Mouse (Mus musculus) CH12.LX (cell line): ENCODE measurements around the gene Fbxo47. TPM values are rescaled to one million over a fixed set of nuclear protein-coding genes. Genes with fewer than 3 reads are reported as not detected.

ENCODE experiments used
- DNase-seq: peaks from one replicate; pipeline ENCODE4 v3.0.0-alpha.2; 2013; ENCODE audit errors: extremely low read depth
- H3K27ac ChIP-seq: 2 replicates; pipeline ENCODE4 v1.5.1; 2012; ENCODE audit warnings: low read depth, mild to moderate bottlenecking, control low read depth, moderate library complexity; ENCODE audit not compliant: insufficient read depth
- H3K27me3 ChIP-seq: replicated peaks from 2 replicates; pipeline ENCODE3; 2012; ENCODE audit warnings: inconsistent platforms
- H3K36me3 ChIP-seq, 2 experiments: replicated peaks in 1 of 2; 2 replicates each; pipeline versions ENCODE3 to v1.6.1; 2012; ENCODE audit warnings: inconsistent platforms in 1 of 2, low read length in 1 of 2, mild to moderate bottlenecking in 1 of 2, mixed read lengths in 1 of 2, moderate library complexity in 1 of 2; ENCODE audit not compliant: control insufficient read depth in 1 of 2, insufficient read depth in 1 of 2
- H3K4me1 ChIP-seq, 2 experiments: 2 replicates each; pipeline ENCODE4 v1.6.1; 2012; ENCODE audit warnings: inconsistent platforms in 1 of 2, moderate library complexity in 1 of 2; ENCODE audit not compliant: insufficient read depth in 2 of 2, control insufficient read depth in 1 of 2
- H3K4me2 ChIP-seq: 2 replicates; pipeline ENCODE4 v1.6.1; 2012; ENCODE audit warnings: low read depth, mild to moderate bottlenecking, control low read depth; ENCODE audit not compliant: poor library complexity, insufficient read depth, severe bottlenecking
- H3K4me3 ChIP-seq, 3 experiments: fragments of 150-350 bp in 1 of 3; sonication (generic) in 1 of 3; replicated peaks in 1 of 3; 2 replicates each; pipeline versions ENCODE3 to v1.5.1; 2011 to 2012; ENCODE audit warnings: low read depth in 2 of 3, low read length in 2 of 3, mild to moderate bottlenecking in 2 of 3, moderate library complexity in 2 of 3, control low read depth in 1 of 3, improper control_type of control experiment in 1 of 3, inconsistent platforms in 1 of 3, mixed read lengths in 1 of 3; ENCODE audit not compliant: poor library complexity in 1 of 3
- H3K79me2 ChIP-seq: replicated peaks from 2 replicates; pipeline ENCODE4 v1.6.1; 2012; ENCODE audit warnings: mild to moderate bottlenecking, moderate library complexity; ENCODE audit not compliant: control insufficient read depth, poor library complexity, insufficient read depth, severe bottlenecking; ENCODE audit errors: extremely low read depth
- H3K9ac ChIP-seq: 2 replicates; pipeline ENCODE4 v1.6.1; 2012; ENCODE audit warnings: low read depth, mild to moderate bottlenecking, control low read depth, moderate library complexity; ENCODE audit not compliant: insufficient read depth
- H3K9me3 ChIP-seq: replicated peaks from 2 replicates; pipeline ENCODE3; 2012; ENCODE audit warnings: low read length, inconsistent platforms, mixed read lengths
- BHLHE40 ChIP-seq: IDR thresholded peaks from 2 replicates; pipeline ENCODE4 v1.6.1; 2011; ENCODE audit warnings: mild to moderate bottlenecking, low read depth, low read length, improper control_type of control experiment
- CHD1 ChIP-seq: IDR thresholded peaks from 2 replicates; pipeline ENCODE4 v1.6.1; 2012; ENCODE audit warnings: low read depth, low read length, improper control_type of control experiment, inconsistent platforms
- CTCF ChIP-seq, 2 experiments: IDR thresholded peaks in 1 of 2; conservative IDR thresholded peaks in 1 of 2; 2 replicates each; pipeline ENCODE4 v1.5.1; 2011 to 2012; ENCODE audit warnings: low read depth in 2 of 2, low read length in 2 of 2, improper control_type of control experiment in 1 of 2, inconsistent platforms in 1 of 2, mild to moderate bottlenecking in 1 of 2, moderate library complexity in 1 of 2
- HCFC1 ChIP-seq: IDR thresholded peaks from 2 replicates; pipeline ENCODE4 v1.6.1; 2012; ENCODE audit warnings: low read depth, mild to moderate bottlenecking, inconsistent platforms, low read length, improper control_type of control experiment
- KAT2A ChIP-seq: IDR thresholded peaks from 2 replicates; pipeline ENCODE4 v1.6.1; 2012; ENCODE audit warnings: low read length, improper control_type of control experiment, inconsistent platforms; ENCODE audit not compliant: insufficient replicate concordance
- MAX ChIP-seq: IDR thresholded peaks from 2 replicates; pipeline ENCODE4 v1.6.1; 2011; ENCODE audit warnings: low read length, improper control_type of control experiment
- MYC ChIP-seq: IDR thresholded peaks from 2 replicates; pipeline ENCODE4 v1.6.1; 2011; ENCODE audit warnings: low read depth, mild to moderate bottlenecking, improper control_type of control experiment, low read length
- NELFE ChIP-seq: IDR thresholded peaks from 2 replicates; pipeline ENCODE4 v1.6.1; 2011; ENCODE audit warnings: low read depth, low read length, improper control_type of control experiment
- NRF1 ChIP-seq: IDR thresholded peaks from 2 replicates; pipeline ENCODE4 v1.6.1; 2014; ENCODE audit warnings: low read depth, mild to moderate bottlenecking, inconsistent platforms, low read length, improper control_type of control experiment, moderate library complexity
- PAX5 ChIP-seq: IDR thresholded peaks from 2 replicates; pipeline ENCODE4 v1.6.1; 2012; ENCODE audit warnings: low read length, inconsistent platforms, mixed read lengths
- RAD21 ChIP-seq: IDR thresholded peaks from 2 replicates; pipeline ENCODE4 v1.6.1; 2011; ENCODE audit warnings: low read depth, mild to moderate bottlenecking, low read length, improper control_type of control experiment, moderate library complexity
- SIN3A ChIP-seq: IDR thresholded peaks from 2 replicates; pipeline ENCODE4 v1.6.1; 2012; ENCODE audit warnings: low read length, improper control_type of control experiment, inconsistent platforms
- SMC3 ChIP-seq: IDR thresholded peaks from 2 replicates; pipeline ENCODE4 v1.6.1; 2011; ENCODE audit warnings: low read depth, low read length, improper control_type of control experiment
- UBTF ChIP-seq: IDR thresholded peaks from 2 replicates; pipeline ENCODE4 v1.6.1; 2012; ENCODE audit warnings: low read depth, mild to moderate bottlenecking, inconsistent platforms, low read length, improper control_type of control experiment, moderate library complexity
- ZC3H11A ChIP-seq: IDR thresholded peaks from 2 replicates; pipeline ENCODE4 v1.6.1; 2012; ENCODE audit warnings: low read depth, mild to moderate bottlenecking, inconsistent platforms, low read length, improper control_type of control experiment
- ZKSCAN1 ChIP-seq: IDR thresholded peaks from 2 replicates; pipeline ENCODE4 v1.6.1; 2012; ENCODE audit warnings: low read depth, inconsistent platforms, low read length, improper control_type of control experiment, borderline replicate concordance
- ZMIZ1 ChIP-seq: IDR thresholded peaks from 2 replicates; pipeline ENCODE4 v1.6.1; 2012; ENCODE audit warnings: low read depth, mild to moderate bottlenecking, inconsistent platforms, low read length, improper control_type of control experiment
- ZNF384 ChIP-seq: IDR thresholded peaks from 2 replicates; pipeline ENCODE4 v1.6.1; 2012; ENCODE audit warnings: low read depth, low read length, improper control_type of control experiment, inconsistent platforms
- dilution Hi-C: fragments of 300-500 bp; cut with MboI; formaldehyde crosslinking; loops from 2 replicates; pipeline ENCODE4 v1.14.3; 2020; ENCODE audit warnings: low sequenced_read_pairs; ENCODE audit not compliant: extremely low pct_unique_long_range_greater_than_20kb, extremely low pct_ligation_motif_present
- in situ Hi-C: fragments of 300-500 bp; cut with MboI; formaldehyde crosslinking; loops from 3 replicates; pipeline ENCODE4 v1.14.3; 2019; ENCODE audit warnings: low sequenced_read_pairs, low pct_ligation_motif_present, low pct_unique_long_range_greater_than_20kb, mixed read lengths
- polyA plus RNA-seq: library from polyadenylated mRNA; unstranded; fragments of >175 nt; gene quantifications from 2 replicates; pipeline ENCODE4 v1.2.1, GENCODE M21; 2012; ENCODE audit warnings: low read depth; ENCODE audit not compliant: insufficient read length
- total RNA-seq, 2 experiments: library from RNA; depleted of rRNA; stranded (reverse); fragments of 300-350 nt in 1 of 2; fragments of >200 nt in 1 of 2; gene quantifications; 2 replicates each; pipeline ENCODE4 v1.2.3; 2012 to 2014

Fbxo47 gene
- total and polyA plus RNA-seq, 3 experiments: 1.1 to 3.0 (median 2.0) TPM

DNA sequence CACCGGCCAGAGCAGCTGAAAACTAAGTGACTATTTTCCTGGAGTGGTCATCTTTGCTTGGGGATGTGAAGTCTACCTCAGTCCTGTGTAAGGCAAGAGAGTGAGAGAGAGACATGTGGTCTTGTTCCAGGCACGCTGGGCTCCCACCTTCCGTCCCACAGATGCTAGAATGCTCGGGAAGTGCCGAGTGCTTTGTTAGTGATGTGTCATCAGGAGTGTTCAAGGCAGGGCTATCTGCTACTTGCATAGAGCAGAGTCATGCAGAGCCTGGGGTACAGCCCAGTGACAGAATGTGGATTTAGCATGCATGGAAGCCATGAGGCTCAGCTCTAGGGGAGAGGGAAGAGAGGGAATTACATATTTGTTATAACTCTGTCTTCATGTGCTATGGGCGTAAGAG is 56.3 kb downstream of the Fbxo47 start:
- no peak for DNase-seq
- no peaks in the 10 kb centered on the region for H3K79me2 ChIP-seq
- H3K4me2 ChIP-seq: no peak overlapping the region
- H3K27me3 ChIP-seq: no peaks in the 10 kb centered on the region
- in situ Hi-C loops: no loop called here
- TF ChIP-seq SMC3 (no peak), MAX (no peak), BHLHE40 (no peak)
- TF ChIP-seq, all 38 proteins: peak for 0
- H3K9ac ChIP-seq: no peak overlapping the region
- no peaks in the 10 kb centered on the region for H3K9me3 ChIP-seq
- dilution Hi-C loops: no loop called here
- peaks cover 12 to 68% of the 10 kb centered on the region in 2 experiments for H3K36me3 ChIP-seq
- peaks cover 15 to 37% of the 10 kb centered on the region in 2 experiments for H3K4me1 ChIP-seq
- H3K27ac ChIP-seq: no peak overlapping the region
- H3K4me3 ChIP-seq: no peak overlapping the region

DNA sequence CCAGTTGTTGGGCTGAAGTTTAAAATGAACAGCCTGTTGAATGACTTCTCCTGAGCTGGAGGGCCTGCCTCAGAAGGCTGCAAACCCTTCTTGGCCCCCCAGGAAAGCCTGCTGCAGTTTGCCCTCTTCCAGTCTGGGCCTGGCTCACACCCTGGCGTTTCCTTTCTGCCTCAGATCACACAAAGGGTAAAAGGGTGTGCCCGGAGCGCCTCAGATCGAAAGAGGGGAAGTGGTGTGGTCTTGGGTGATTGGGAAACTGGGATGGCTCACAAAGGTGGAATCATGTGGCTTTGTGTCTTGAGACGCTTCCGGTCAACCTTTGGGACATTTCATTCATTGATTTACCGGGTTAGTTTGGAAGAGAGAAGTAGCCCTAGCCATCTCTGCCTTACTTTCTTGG is 57.5 kb downstream of the Fbxo47 start:
- H3K4me2 ChIP-seq: no peak overlapping the region
- no peak overlapping the region for H3K27ac ChIP-seq
- TF ChIP-seq RAD21 (no peak), PAX5 (no peak), KAT2A (no peak)

DNA sequence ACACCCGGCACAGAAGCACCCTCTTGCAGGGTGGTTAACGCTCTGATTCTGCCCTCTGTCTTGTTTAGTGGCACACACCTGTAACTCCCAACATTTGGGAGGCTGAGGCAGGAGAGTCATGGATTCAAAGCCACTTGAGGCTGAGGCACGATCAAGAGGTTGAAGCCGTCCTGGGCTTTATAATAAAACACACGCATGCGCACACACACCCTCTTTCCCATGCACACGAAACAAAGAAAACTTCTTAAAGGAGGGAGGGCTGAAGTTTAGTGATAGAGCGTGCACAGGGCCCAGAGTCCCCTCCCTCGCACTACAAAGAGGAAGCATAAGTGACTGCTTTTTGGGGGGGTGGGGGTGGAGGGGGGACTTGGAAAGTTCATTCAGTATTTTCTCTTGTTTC is 58.0 kb downstream of the Fbxo47 start:
- Histone ChIP-seq H3K4me1 (peaks cover 20 to 37% of the 10 kb centered on the region in 2 experiments), H3K79me2 (no peaks in the 10 kb centered on the region), H3K27me3 (no peaks in the 10 kb centered on the region), H3K36me3 (peaks cover 12 to 65% of the 10 kb centered on the region in 2 experiments), H3K4me2 (no peak overlapping the region), H3K9me3 (no peaks in the 10 kb centered on the region), H3K4me3 (no peak overlapping the region), H3K27ac (no peak overlapping the region), H3K9ac (no peak overlapping the region)
- no peak for DNase-seq
- in situ Hi-C loops: no loop called here
- no peak for TF ChIP-seq HCFC1
- TF ChIP-seq RAD21: no peak
- TF ChIP-seq ZKSCAN1: no peak
- TF ChIP-seq NELFE: no peak
- TF ChIP-seq SIN3A: no peak
- TF ChIP-seq CTCF (conservative IDR thresholded peaks at IDR 0.05 in 1 of 2, IDR thresholded peaks at IDR 0.05 in 1 of 2; ENCODE audit: low read depth in 2 of 2, low read length in 2 of 2): no peak
- TF ChIP-seq UBTF: no peak
- TF ChIP-seq KAT2A: no peak
- no peak for TF ChIP-seq MAX
- no peak for TF ChIP-seq ZMIZ1
- TF ChIP-seq ZNF384: no peak
- no peak for TF ChIP-seq NRF1
- TF ChIP-seq SMC3: no peak
- TF ChIP-seq ZC3H11A: no peak
- no peak for TF ChIP-seq MYC
- TF ChIP-seq CHD1: no peak
- dilution Hi-C loops: no loop called here

More for the DNA sequence above, 57.5 kb downstream of the Fbxo47 start:
- H3K36me3 ChIP-seq: peaks cover 12 to 63% of the 10 kb centered on the region in 2 experiments
- H3K4me3 ChIP-seq: no peak overlapping the region
- in situ Hi-C loops: no loop called here
- no peaks in the 10 kb centered on the region for H3K27me3 ChIP-seq
- H3K9me3 ChIP-seq: no peaks in the 10 kb centered on the region
- dilution Hi-C loops: no loop called here
- H3K79me2 ChIP-seq: no peaks in the 10 kb centered on the region
- no peak for DNase-seq
- H3K9ac ChIP-seq: no peak overlapping the region
- H3K4me1 ChIP-seq: peaks cover 17 to 35% of the 10 kb centered on the region in 2 experiments
